Mouse (Mus musculus): ENCODE results near the gene Fam117a.

Fam117a gene

DNA sequence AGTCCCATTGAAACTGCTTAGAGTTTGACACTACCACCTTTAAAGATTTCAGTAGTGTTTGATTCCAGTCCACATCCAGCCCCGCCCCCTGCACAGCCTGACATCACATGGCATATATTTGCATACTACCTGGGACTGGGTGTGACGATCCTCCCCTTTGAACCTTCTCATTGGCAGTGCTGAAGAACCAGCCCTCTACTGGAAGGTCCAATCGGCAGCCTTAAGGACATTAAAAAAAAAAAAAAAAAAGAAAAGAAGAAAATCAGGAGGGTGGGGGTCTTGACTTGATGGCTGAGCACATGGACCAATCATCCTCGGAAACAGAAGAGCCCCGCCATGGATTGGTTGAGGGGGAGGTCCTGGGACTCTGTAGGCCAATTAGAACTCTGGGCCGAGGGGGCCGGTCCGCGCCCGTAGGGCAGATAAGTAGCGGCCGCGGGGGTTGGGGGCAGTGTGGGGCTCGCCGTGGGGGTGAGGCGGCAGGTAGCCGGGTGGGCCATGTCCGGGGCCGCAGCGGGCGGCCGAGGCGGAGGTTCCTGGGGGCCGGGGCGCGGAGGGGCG, at the start of gene Fam117a:
Fam117a (plus strand) TSS at position 451 of the 561 bp plus-strand sequence.
- DNase-seq (ENCODE audit: low read depth, low spot score): peak; percentile 86

DNA sequence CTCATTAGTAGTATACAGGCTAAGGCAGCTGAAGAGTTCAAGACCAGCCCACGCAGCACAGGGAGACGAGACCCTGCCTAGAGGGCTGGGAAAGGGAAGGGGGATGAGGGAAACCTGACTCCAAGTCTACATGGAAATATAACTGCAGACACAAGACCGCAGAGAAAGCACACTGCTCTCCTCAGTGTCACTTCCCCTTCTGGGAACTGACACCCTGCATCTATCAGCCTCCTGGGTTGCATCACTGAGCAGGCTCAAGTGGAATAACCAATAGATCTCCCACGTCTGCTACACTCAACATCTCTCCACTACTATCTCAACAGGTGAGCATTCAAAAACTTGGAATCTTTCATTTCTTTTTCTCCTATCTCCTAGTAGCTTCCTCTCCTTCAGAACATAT, 44.8 kb upstream of the Fam117a start:
- no peak for DNase-seq (ENCODE audit: low read depth, low spot score)

- no peak for DNase-seq (ENCODE audit: low read depth, low spot score)
Measured at GRCm38 (mm10) chr11:95293017-95293624, 43.7 kb upstream of the Fam117a start.

GRCm38 (mm10) chr11:95295736-95296135, 41.1 kb upstream of the Fam117a start:
- DNase-seq (ENCODE audit: low read depth, low spot score): no peak

- no peak for DNase-seq (ENCODE audit: low read depth, low spot score)
Measured at GRCm38 (mm10) chr11:95298146-95298545, 38.7 kb upstream of the Fam117a start.

GRCm38 (mm10) chr11:95299886-95300285, 36.9 kb upstream of the Fam117a start:
- no peak for DNase-seq (ENCODE audit: low read depth, low spot score)

DNA sequence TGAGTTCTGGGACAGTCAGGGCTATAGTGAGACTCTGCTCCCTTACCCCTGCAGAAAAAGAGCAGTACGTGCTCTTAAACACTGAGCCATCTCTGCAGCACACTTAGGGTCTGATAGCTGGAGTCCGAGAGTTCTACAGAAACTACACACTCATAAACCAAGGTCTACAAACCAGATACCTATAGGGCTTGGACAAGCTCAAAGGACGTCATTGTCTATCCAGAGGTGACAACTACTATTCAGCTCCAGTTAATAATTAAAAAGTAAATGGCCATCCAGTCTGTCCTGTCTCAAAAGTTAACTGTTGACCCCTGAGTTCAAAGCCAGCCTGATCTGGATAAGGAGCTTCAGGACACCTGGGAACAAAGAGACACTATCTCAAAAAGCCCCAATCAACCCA, 35.0 kb upstream of the Fam117a start:
- no peak for DNase-seq (ENCODE audit: low read depth, low spot score)

DNA sequence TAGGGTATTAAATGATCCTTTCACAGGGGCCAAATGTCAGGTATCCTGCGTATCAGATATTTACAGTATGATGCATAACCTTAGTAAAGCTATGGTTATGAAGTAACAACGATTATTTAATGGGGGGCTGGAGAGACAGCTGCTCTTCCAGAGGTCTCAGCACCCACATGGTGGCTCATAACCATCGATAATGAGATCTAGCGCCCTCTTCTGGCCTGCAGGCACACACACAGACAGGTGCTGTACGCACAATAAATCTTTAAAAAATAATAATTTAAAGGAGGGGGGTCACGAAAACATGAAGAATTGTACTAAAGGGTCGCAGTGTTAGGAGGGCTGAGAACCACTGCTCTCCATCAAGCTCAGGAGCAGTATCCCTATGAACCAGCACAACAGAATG, 31.2 kb upstream of the Fam117a start:
- DNase-seq (ENCODE audit: low read depth, low spot score): no peak

DNA sequence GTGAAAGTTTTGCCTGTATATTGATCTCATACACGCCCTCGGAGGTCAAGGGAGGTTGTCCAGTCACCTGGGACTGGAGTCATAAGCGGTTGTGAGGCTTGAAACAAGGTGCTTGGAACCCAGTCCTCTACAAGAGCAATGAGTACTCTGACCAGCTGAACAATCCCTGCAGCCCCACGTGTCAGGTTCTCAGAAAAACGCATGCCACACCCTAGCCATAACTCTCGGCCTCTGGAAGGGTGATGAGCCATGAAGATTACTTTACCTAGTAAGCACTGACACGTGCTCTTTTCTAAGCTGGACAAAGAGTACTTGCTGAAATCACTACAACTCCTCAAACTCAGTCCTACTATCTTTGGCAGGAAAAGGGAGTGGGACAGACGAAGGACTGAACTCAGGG, 29.3 kb upstream of the Fam117a start:
- no peak for DNase-seq (ENCODE audit: low read depth, low spot score)

DNA sequence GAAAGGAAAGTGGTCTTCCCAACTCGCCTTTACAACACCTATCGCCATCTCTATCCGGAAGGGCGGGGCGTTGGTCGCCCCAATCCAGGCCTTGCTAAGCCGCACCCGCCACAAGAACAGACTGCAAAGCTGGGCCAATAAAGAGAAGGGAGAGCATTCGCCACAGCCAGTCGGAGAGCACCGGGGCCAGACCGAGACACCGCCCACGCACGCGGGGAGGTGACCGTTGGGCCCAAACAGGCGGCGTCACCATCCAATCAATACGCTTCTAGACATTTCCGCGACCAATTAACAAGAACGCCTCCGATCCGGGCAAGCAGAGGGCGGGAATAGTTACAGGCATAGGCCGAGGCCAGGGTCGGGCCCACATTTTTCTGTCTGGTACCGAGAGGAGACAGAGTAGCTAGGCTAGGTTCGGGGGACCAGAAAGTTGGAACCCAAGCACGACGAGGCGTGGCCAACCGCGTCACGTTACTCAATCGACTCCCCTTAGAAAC, 27.3 kb upstream of the Fam117a start:
- DNase-seq (ENCODE audit: low read depth, low spot score): peak; percentile 99

- peak; percentile 99 for DNase-seq (ENCODE audit: low read depth, low spot score)
Measured at GRCm38 (mm10) chr11:95310007-95310647, 26.7 kb upstream of the Fam117a start, which contains the start of gene Kat7. Kat7 (minus strand) TSS chr11:95310246.

DNA sequence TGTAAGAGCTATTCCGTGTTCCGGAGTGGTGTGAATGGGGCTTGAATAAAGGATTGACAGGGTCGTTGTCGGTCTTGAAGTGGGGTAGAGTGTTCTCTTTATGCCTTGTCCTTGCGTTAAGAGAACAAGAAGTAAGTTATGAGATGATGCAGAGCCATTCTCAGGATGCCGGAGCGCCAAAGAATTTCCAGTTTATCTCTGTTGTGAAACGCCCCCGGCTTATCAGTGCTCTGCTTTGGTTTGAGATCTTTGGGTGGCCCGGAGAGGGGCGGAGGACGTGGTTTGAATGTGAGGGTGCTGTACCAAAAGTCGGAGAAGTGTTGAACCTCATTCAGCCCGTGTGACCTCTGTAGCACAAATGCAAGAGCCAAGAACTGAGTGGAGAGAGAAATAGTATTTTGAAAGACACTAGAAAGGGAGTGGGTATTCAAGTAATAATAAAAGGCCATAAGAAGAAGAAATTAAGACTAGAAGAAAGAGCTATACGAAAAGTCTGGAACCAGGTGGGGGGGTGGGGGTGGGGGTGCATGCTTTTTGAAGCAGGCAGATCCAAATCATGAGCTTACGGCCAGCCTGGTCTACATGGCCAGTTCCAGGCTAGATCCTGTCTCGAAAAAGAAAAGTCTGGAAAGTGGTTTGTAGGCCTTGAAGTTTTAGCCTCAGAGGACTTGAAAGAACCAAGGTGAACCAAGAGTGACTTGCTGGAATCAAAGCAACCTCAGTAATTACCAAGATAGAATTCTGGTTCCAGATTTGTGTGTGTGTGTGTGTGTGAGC, 26.0 kb upstream of the Fam117a start:
- no peak for DNase-seq (ENCODE audit: low read depth, low spot score)

DNA sequence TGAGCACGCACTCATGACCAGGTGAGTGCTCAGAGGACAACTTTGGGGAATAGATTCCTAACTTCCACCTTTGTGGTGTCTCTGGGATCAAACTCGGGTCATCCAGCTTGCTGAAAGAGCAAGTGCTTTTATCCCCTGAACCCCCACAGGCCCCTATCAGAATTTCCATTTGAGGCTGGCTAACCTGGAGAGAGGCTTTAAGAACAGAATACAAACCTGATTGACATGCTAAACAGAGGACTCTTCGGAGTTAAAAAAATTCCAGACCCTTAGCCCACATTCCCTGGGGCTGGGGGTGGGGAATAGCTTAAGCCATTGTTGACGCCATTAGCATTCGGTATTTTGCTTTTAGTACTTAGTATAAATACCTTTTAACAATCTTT, 25.4 kb upstream of the Fam117a start:
- DNase-seq (ENCODE audit: low read depth, low spot score): no peak

GRCm38 (mm10) chr11:95315215-95315955, 21.4 kb upstream of the Fam117a start:
- no peak for DNase-seq (ENCODE audit: low read depth, low spot score)

- DNase-seq (ENCODE audit: low read depth, low spot score): no peak
Measured at GRCm38 (mm10) chr11:95318116-95318515, 18.7 kb upstream of the Fam117a start.

GRCm38 (mm10) chr11:95319506-95319905, 17.3 kb upstream of the Fam117a start:
- no peak for DNase-seq (ENCODE audit: low read depth, low spot score)

DNA sequence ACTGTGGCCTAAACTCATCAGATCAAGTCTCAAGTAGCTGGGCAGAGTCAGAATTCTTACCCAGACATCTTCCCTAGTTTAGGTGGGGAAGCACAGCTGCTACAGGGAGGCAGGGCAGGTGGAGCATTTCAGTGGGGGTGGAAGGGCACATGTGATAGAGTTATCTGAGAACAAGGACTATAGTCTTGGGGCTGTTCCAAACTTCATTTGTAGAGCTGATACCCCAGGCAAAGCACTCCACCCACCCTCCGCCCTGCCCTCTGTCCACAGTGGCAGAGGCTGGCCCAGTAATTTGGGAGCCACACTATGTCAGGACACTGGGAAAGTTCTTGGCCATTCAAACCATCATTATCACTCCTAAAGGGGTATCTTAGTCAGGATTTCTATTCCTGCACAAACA, 16.8 kb upstream of the Fam117a start:
- no peak for DNase-seq (ENCODE audit: low read depth, low spot score)

DNA sequence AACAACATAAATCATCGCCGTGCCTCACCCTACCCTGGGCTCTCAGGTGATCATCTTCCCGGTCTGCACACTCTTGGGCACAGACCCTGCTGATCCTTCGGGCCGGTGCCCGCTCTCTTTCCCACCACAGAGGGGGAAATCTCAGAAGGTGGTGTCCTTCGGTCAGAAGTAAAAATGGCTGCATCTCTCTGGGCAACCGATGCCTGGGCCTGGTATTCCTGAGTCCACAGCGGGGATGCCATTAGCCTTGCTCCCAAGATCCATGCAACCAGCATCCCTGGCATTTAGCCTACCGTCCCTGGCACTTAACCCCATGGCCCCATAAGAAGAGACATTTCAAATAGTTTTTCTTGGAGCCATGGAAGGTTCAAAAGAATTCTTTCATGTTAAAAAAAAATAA, 12.6 kb upstream of the Fam117a start:
- DNase-seq (ENCODE audit: low read depth, low spot score): no peak

DNA sequence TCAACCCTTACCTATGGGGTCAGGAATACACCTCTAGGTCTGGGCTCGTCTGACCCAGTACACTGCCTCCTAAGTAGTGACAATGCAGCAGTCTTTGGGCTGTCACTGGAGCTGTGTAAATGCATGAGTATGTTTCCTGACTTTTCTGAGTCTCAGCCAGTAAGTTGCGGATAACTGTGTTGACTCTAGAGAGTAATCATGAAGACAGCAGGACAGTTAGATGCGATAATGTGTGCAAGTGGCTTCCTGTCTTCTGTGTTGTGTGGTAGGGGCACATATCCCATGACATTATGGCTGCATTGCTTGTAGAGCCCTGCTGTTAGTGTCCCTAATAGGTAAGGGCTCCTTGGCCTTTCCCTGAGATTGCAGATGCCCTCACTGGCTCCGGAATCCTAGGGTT, 11.0 kb upstream of the Fam117a start:
- DNase-seq (ENCODE audit: low read depth, low spot score): no peak

GRCm38 (mm10) chr11:95326243-95326642, 10.6 kb upstream of the Fam117a start:
- no peak for DNase-seq (ENCODE audit: low read depth, low spot score)

DNA sequence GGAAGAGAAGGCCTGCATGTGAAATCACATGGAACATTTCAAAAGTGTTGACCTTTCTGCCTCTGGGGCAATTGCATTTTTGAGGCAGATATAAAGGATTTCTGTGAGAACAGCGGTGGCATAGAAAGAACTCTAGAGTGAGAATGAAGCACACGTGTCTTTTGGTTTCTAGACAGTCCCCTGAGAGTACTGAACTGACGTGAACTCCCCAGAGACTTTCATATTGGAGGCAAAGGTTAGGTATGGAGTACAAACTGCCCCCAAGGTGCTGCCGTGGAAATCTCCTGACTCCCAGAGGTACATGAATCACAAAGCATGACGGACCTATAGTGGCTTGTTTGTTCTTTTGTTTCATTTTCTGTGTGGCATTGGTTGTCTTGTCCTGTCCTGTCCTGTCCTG, 8.2 kb upstream of the Fam117a start:
- no peak for DNase-seq (ENCODE audit: low read depth, low spot score)

DNA sequence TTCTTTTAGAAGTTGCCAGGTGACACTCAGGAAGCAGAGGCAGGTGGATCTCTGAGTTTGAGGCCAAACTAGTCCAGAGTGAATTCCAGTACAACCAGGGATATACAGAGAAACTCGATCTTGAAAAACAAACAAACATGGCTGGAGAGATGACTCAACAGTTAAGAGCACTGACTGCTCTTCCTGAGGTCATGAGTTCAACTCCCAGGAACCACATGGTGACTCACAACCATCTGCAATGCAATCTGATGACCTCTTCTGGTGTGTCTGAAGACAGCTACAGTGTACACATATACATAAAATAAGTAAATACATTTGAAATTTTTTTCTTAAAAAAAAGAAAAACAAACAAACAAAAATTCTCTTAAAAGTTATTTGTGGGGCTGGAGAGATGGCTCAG, 6.2 kb upstream of the Fam117a start:
- no peak for DNase-seq (ENCODE audit: low read depth, low spot score)

Data from brain, embryonic 18.5 days (tissue).